Mouse (Mus musculus) heart, postnatal 0 days (tissue): Measurements from ENCODE around the gene Rps4x.
A peak's percentile ranks its signal among the peaks of the same experiment; 100 is the strongest.
"Not testable (repeated sequence)": the region's sequence is repeated elsewhere in the genome, so short reads cannot be mapped to it uniquely, and the experiment has no call there.

Source experiments
- CTCF ChIP-seq: IDR thresholded peaks from 2 replicates; pipeline ENCODE4 v1.5.1; 2016; ENCODE audit warnings: antibody characterized with exemption, control low read depth, low read depth
- EP300 ChIP-seq: IDR thresholded peaks from 2 replicates; pipeline ENCODE4 v1.6.1; 2016; ENCODE audit warnings: antibody characterized with exemption, low read depth

GRCm38 (mm10) chrX:102215356-102215755 is 26.2 kb upstream of the Rps4x start:
- peak; percentile 27; the same call in 1 of the 2 replicates for TF ChIP-seq CTCF
- not testable (repeated sequence) for TF ChIP-seq EP300
